Mouse (Mus musculus) brain, embryonic 14.5 days (tissue): ENCODE results near the gene Trove2.

ENCODE experiments used
- CTCF ChIP-seq: fragments of 200-500 bp; IDR thresholded peaks from 2 replicates; pipeline ENCODE4 v1.5.1; 2012; ENCODE audit warnings: inconsistent platforms, mild to moderate bottlenecking, moderate library complexity, borderline replicate concordance; ENCODE audit not compliant: insufficient read depth, insufficient read length; ENCODE audit errors: extremely low read depth
- POLR2A ChIP-seq: fragments of 200-500 bp; IDR thresholded peaks from 2 replicates; pipeline ENCODE4 v1.6.1; 2012; ENCODE audit warnings: mild to moderate bottlenecking, inconsistent platforms, borderline replicate concordance; ENCODE audit not compliant: poor library complexity, insufficient read depth, insufficient read length, severe bottlenecking; ENCODE audit errors: extremely low read depth

DNA sequence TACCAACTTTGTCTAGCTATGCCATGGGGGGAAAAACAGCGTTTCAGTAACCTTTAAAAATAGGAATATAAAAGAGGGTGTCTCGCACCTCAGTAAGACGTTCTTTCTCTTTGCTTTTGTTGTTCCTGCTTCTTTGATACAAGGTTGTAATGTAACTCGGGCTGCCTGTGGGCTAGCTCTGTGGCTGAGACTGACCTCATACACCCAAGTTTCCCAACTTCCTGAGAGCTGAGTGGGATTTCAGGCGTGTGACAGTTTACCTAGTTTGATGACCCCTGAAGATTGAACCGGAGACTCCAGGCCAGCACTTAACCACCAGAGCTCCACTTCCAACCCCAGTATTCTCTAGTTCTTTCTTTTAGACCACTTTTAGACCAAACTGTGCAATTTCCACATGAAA is 68.5 kb downstream of the Trove2 start:
- TF ChIP-seq CTCF (no peak), POLR2A (no peak)
